Mouse (Mus musculus) CH12.LX (cell line): ENCODE measurements around the gene Tspan14.

Source experiments
- CHD1 ChIP-seq: IDR thresholded peaks from 2 replicates; pipeline ENCODE4 v1.6.1; 2012; ENCODE audit warnings: low read depth, low read length, improper control_type of control experiment, inconsistent platforms
- CTCF ChIP-seq, 2 experiments: IDR thresholded peaks in 1 of 2; conservative IDR thresholded peaks in 1 of 2; 2 replicates each; pipeline ENCODE4 v1.5.1; 2011 to 2012; ENCODE audit warnings: low read depth in 2 of 2, low read length in 2 of 2, improper control_type of control experiment in 1 of 2, inconsistent platforms in 1 of 2, mild to moderate bottlenecking in 1 of 2, moderate library complexity in 1 of 2
- E2F4 ChIP-seq: IDR thresholded peaks from 2 replicates; pipeline ENCODE4 v1.6.1; 2011; ENCODE audit warnings: low read depth, low read length, improper control_type of control experiment; ENCODE audit not compliant: insufficient replicate concordance
- EP300 ChIP-seq: IDR thresholded peaks from 2 replicates; pipeline ENCODE4 v1.6.1; 2011; ENCODE audit warnings: low read length, improper control_type of control experiment
- GABPA ChIP-seq: IDR thresholded peaks from 2 replicates; pipeline ENCODE4 v1.6.1; 2012; ENCODE audit warnings: low read depth, low read length, improper control_type of control experiment, inconsistent platforms; ENCODE audit not compliant: insufficient replicate concordance
- MEF2A ChIP-seq: IDR thresholded peaks from 2 replicates; pipeline ENCODE4 v1.6.1; 2014; ENCODE audit warnings: low read depth, mild to moderate bottlenecking, inconsistent platforms, low read length, improper control_type of control experiment, borderline replicate concordance
- POLR2A ChIP-seq: IDR thresholded peaks from 2 replicates; pipeline ENCODE4 v1.6.1; 2011; ENCODE audit warnings: low read depth, mild to moderate bottlenecking, improper control_type of control experiment, low read length

DNA sequence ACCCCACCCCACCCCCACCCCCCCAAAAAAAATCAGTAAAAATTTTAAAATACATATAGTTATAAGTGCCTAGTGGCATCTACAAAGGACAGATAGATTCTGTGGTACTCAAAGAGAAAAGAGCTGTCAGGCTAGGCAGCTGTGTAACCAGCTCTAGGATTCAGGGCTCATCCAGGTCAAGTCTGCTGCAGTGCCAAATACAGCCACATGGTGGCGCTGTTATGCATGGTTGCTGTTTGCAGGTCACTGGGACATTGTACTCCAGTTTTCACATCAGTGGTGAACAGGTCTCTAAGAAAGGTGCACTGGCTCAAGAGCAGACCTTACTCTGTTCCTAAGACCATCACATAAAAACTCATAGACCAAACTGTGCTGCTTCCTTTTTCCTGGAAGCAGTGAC is 49.0 kb downstream of the Tspan14 start:
- TF ChIP-seq MEF2A (peak; percentile 28; the same call in 1 of the 2 replicates), E2F4 (no peak), GABPA (no peak), CTCF (conservative IDR thresholded peaks at IDR 0.05 in 1 of 2, IDR thresholded peaks at IDR 0.05 in 1 of 2; ENCODE audit: low read depth in 2 of 2, low read length in 2 of 2) (peak; percentile 98 to 99), EP300 (no peak), POLR2A (no peak), CHD1 (no peak)
